Mouse (Mus musculus): ENCODE data around the gene Cdc42se1. TPM values are rescaled to one million over a fixed set of nuclear protein-coding genes. Genes with fewer than 3 reads are reported as not detected.
A peak's percentile ranks its signal among the peaks of the same experiment; 100 is the strongest.

Cdc42se1 gene
- polyA plus RNA-seq, 1 experiment from 2014 or later: 102 TPM

- ATAC-seq (replicated peaks; ENCODE audit: low FRiP score) (no peak; the same call in 1 of the 2 replicates), DNase-seq (ENCODE audit: low spot score) (no peak)
- Histone ChIP-seq H3K4me1 (replicated peaks; ENCODE audit: control insufficient read depth, insufficient read depth, low read length) (peaks cover 26% of the 10 kb centered on the region), H3K36me3 (ENCODE audit: control insufficient read depth, insufficient read depth, low read length) (no peaks in the 10 kb centered on the region), H3K4me2 (peak overlapping the region; percentile 93), H3K27me3 (replicated peaks; ENCODE audit: control insufficient read depth, insufficient read depth, low read length) (no peaks in the 10 kb centered on the region), H3K4me3 (ENCODE audit: low read depth, low read length) (peak overlapping the region; percentile 82), H3K9me3 (ENCODE audit: control insufficient read depth, low read length) (no peaks in the 10 kb centered on the region), H3K9ac (ENCODE audit: low read depth, low read length) (peak overlapping the region; percentile 90), H3K27ac (ENCODE audit: low read depth, low read length) (peak overlapping the region; percentile 98)
- 2% methylated on average over 11 of the region's 11 CpGs for WGBS
Observed at GRCm38 (mm10) chr3:95282381-95282864, 53.9 kb downstream of the Cdc42se1 start.

DNA sequence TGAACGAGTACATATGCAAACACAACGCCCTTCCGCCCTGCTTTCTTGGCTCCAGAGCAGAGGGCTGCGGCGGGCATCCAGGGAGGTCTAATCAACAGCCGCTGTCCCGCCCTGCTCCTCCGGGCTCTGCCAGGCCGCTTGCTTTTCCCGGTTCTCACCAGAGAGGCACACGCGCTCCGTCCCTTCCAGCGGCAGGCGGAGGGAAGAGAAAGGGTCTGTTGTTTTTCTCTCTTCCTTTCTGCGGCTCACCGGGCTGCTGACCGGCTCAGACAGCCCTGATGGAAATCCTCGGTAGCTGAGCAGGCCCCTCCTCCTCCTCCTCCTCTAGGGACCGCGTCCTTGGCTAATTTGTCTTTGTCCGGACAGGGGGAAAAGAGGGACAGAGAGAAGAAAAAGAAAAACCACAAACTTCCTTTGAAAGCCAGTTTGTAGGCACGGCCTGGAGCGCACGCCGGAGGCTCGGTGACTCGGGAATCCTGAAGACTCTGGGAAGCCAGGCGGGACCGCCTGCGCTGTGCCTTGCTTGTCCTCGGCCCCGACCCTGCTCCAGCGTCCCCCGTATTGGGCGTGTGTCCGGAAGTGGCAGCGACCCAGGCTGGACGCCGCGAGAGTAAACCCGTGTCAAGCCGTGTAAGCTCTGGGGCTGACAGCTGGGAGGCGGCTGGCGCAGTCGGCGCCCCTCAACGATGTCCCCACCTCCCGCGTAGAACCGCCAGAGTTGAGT is 54.5 kb downstream of the Cdc42se1 start:
- H3K4me2 ChIP-seq: peak overlapping the region; percentile 93
- H3K36me3 ChIP-seq (ENCODE audit: control insufficient read depth, insufficient read depth, low read length): peaks cover 4% of the 10 kb centered on the region; the same call in 1 of the 2 replicates
- DNase-seq (ENCODE audit: low spot score) (peak; percentile 83), ATAC-seq (replicated peaks; ENCODE audit: low FRiP score) (peak; percentile 62)
- H3K9ac ChIP-seq (ENCODE audit: low read depth, low read length): peak overlapping the region; percentile 90
- no peaks in the 10 kb centered on the region for H3K27me3 ChIP-seq (replicated peaks; ENCODE audit: control insufficient read depth, insufficient read depth, low read length)
- H3K9me3 ChIP-seq (ENCODE audit: control insufficient read depth, low read length): no peaks in the 10 kb centered on the region
- WGBS: under 1% methylated on average over 51 of the region's 51 CpGs
- peaks cover 26% of the 10 kb centered on the region for H3K4me1 ChIP-seq (replicated peaks; ENCODE audit: control insufficient read depth, insufficient read depth, low read length)
- H3K4me3 ChIP-seq (ENCODE audit: low read depth, low read length): peak overlapping the region; percentile 82
- H3K27ac ChIP-seq (ENCODE audit: low read depth, low read length): peak overlapping the region; percentile 98

DNA sequence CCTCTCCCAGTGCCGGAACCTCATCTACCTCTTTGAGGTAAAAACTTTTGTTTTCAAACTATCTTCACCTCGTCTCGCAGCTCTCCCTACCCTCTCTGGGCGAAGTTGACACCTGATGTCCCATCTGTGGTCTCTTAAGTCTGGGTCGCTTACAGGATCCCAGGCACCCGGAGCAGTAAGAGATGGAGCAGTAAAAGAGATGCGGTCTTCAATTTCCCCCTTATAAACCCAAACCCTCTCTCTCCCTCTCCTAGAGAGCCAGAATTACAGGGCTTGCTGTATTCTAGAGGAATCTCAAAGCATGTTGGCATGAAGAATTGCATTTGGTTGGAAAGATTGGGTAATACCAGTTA is 55.0 kb downstream of the Cdc42se1 start:
- DNase-seq (ENCODE audit: low spot score) (no peak), ATAC-seq (replicated peaks; ENCODE audit: low FRiP score) (no peak)
- peak overlapping the region; percentile 98 for H3K27ac ChIP-seq (ENCODE audit: low read depth, low read length)
- peak overlapping the region; percentile 82 for H3K4me3 ChIP-seq (ENCODE audit: low read depth, low read length)
- peak overlapping the region; percentile 90 for H3K9ac ChIP-seq (ENCODE audit: low read depth, low read length)
- no peaks in the 10 kb centered on the region for H3K27me3 ChIP-seq (replicated peaks; ENCODE audit: control insufficient read depth, insufficient read depth, low read length)
- peak overlapping the region; percentile 93 for H3K4me2 ChIP-seq
- H3K36me3 ChIP-seq (ENCODE audit: control insufficient read depth, insufficient read depth, low read length): peaks cover 5% of the 10 kb centered on the region
- H3K4me1 ChIP-seq (replicated peaks; ENCODE audit: control insufficient read depth, insufficient read depth, low read length): peaks cover 26% of the 10 kb centered on the region
- WGBS: 3% methylated on average over 7 of the region's 7 CpGs
- no peaks in the 10 kb centered on the region for H3K9me3 ChIP-seq (ENCODE audit: control insufficient read depth, low read length)

DNA sequence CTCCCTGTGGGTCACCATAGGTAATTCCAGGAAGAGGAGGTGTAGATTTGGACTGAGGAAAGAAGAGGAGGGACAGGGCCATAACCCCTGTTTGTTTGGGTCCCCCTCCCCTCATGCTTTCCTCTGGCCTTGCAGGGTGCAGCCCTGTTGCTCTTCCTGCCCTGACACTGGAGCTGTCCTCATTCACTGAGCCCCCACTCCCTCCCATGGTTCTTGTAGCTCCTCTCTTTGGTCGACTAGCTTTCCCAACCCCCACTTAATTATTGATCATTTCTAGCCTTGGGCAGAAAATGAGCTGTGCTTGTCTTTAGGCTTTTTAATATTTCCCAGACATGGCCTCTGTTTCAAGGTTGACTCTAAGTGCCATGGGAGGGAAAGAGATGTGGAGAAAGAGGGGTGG is 55.5 kb downstream of the Cdc42se1 start:
- Histone ChIP-seq H3K4me1 (replicated peaks; ENCODE audit: control insufficient read depth, insufficient read depth, low read length) (peaks cover 26% of the 10 kb centered on the region), H3K27me3 (replicated peaks; ENCODE audit: control insufficient read depth, insufficient read depth, low read length) (no peaks in the 10 kb centered on the region), H3K27ac (ENCODE audit: low read depth, low read length) (peak overlapping the region; percentile 98), H3K4me3 (ENCODE audit: low read depth, low read length) (peak overlapping the region; percentile 82), H3K4me2 (peak overlapping the region; percentile 93), H3K36me3 (ENCODE audit: control insufficient read depth, insufficient read depth, low read length) (peaks cover 7% of the 10 kb centered on the region), H3K9me3 (ENCODE audit: control insufficient read depth, low read length) (no peaks in the 10 kb centered on the region), H3K9ac (ENCODE audit: low read depth, low read length) (peak overlapping the region; percentile 90)
- 26% methylated on average over 1 of the region's 1 CpGs for WGBS
- ATAC-seq (replicated peaks; ENCODE audit: low FRiP score) (no peak), DNase-seq (ENCODE audit: low spot score) (no peak)

DNA sequence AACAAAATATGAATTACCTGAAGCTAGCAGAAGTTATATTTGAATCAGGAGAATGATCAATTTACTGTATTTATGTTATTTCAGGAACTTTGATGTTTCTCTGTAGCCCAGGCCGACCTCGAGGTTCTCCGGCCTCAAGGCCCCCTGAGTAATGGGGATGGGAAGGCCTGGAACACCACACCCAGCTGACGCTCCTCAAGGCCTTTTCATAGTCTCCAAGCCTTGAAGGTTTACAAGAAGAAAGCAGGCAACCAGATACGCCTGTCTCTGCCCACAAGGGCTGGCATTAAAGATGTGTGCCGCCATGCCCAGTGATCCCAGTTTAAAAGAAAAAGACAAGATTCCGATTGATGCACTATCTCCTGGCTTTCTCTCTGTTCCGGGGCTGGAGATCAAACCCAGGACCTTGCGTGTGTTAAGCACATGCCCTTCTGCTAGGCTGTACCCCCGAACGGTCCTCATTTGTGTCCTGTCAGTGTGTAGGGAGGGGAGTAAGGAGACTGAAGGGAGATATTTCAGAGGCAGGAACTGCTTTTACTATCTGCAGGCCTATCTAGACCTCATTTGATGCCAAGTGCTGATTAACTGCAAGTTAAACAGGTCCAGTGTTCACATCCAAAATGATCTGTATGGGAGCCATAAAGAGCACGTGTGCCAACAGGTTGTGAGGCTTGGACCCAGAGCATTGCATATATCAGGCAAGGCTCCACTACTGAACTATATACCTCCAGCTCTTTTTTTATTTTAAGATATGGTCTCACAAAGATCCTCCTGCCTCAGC is 56.2 kb downstream of the Cdc42se1 start:
- peak overlapping the region; percentile 82 for H3K4me3 ChIP-seq (ENCODE audit: low read depth, low read length)
- H3K36me3 ChIP-seq (ENCODE audit: control insufficient read depth, insufficient read depth, low read length): peaks cover 7% of the 10 kb centered on the region
- DNase-seq (ENCODE audit: low spot score) (no peak), ATAC-seq (replicated peaks; ENCODE audit: low FRiP score) (no peak)
- peak overlapping the region; percentile 93 for H3K4me2 ChIP-seq
- no peak overlapping the region for H3K27ac ChIP-seq (ENCODE audit: low read depth, low read length)
- H3K9me3 ChIP-seq (ENCODE audit: control insufficient read depth, low read length): no peaks in the 10 kb centered on the region
- no peaks in the 10 kb centered on the region for H3K27me3 ChIP-seq (replicated peaks; ENCODE audit: control insufficient read depth, insufficient read depth, low read length)
- peaks cover 22% of the 10 kb centered on the region for H3K4me1 ChIP-seq (replicated peaks; ENCODE audit: control insufficient read depth, insufficient read depth, low read length)
- H3K9ac ChIP-seq (ENCODE audit: low read depth, low read length): peak overlapping the region; percentile 90; the same call in 1 of the 2 replicates
- 87% methylated on average over 12 of the region's 12 CpGs for WGBS

- Histone ChIP-seq H3K27me3 (replicated peaks; ENCODE audit: control insufficient read depth, insufficient read depth, low read length) (no peaks in the 10 kb centered on the region), H3K4me1 (replicated peaks; ENCODE audit: control insufficient read depth, insufficient read depth, low read length) (peaks cover 20% of the 10 kb centered on the region), H3K9ac (ENCODE audit: low read depth, low read length) (no peak overlapping the region), H3K36me3 (ENCODE audit: control insufficient read depth, insufficient read depth, low read length) (peaks cover 7% of the 10 kb centered on the region), H3K4me2 (no peak overlapping the region; the same call in 1 of the 2 replicates), H3K27ac (ENCODE audit: low read depth, low read length) (no peak overlapping the region), H3K9me3 (ENCODE audit: control insufficient read depth, low read length) (no peaks in the 10 kb centered on the region), H3K4me3 (ENCODE audit: low read depth, low read length) (no peak overlapping the region)
- WGBS: 92% methylated on average over 5 of the region's 5 CpGs
- no peak for DNase-seq (ENCODE audit: low spot score)
- ATAC-seq (replicated peaks; ENCODE audit: low FRiP score): no peak
Observed at GRCm38 (mm10) chr3:95285390-95285789, 56.9 kb downstream of the Cdc42se1 start.

Other genes with a start within 250 kb of the Cdc42se1 start
- gene Zfp687, start 213.3 kb upstream of the Cdc42se1 start, polyA plus RNA-seq (2014; fragmentation: Nextera tagmentation; extraction: Ambion mirVana): 20.2 and 23.7 TPM in 2 replicates
- 290 and 304 TPM in 2 replicates for gene Psmd4, start 186.1 kb upstream of the Cdc42se1 start, polyA plus RNA-seq (2014; fragmentation: Nextera tagmentation; extraction: Ambion mirVana)
- gene Pip5k1a, start 121.8 kb upstream of the Cdc42se1 start, polyA plus RNA-seq (2014; fragmentation: Nextera tagmentation; extraction: Ambion mirVana): 10.9 and 12.8 TPM in 2 replicates
- 109 and 111 TPM in 2 replicates for gene Vps72, start 117.7 kb upstream of the Cdc42se1 start, polyA plus RNA-seq (2014; fragmentation: Nextera tagmentation; extraction: Ambion mirVana)
- gene Tmod4, start 104.3 kb upstream of the Cdc42se1 start, polyA plus RNA-seq (2014; fragmentation: Nextera tagmentation; extraction: Ambion mirVana): 1.1 TPM in 2 replicates
- gene Scnm1, start 94.7 kb upstream of the Cdc42se1 start, polyA plus RNA-seq (2014; fragmentation: Nextera tagmentation; extraction: Ambion mirVana): 53.1 and 58.5 TPM in 2 replicates
- 8.9 and 9.1 TPM in 2 replicates for gene Lysmd1, start 94.6 kb upstream of the Cdc42se1 start, polyA plus RNA-seq (2014; fragmentation: Nextera tagmentation; extraction: Ambion mirVana)
- gene Tnfaip8l2, start 86.4 kb upstream of the Cdc42se1 start, polyA plus RNA-seq (2014; fragmentation: Nextera tagmentation; extraction: Ambion mirVana): 4.8 and 5.4 TPM in 2 replicates
- gene Sema6c, start 68.3 kb upstream of the Cdc42se1 start, polyA plus RNA-seq (2014; fragmentation: Nextera tagmentation; extraction: Ambion mirVana): 2.5 and 2.8 TPM in 2 replicates
- 9.1 and 9.3 TPM in 2 replicates for gene Gabpb2, start 10.8 kb upstream of the Cdc42se1 start, polyA plus RNA-seq (2014; fragmentation: Nextera tagmentation; extraction: Ambion mirVana)
- 8.6 and 8.7 TPM in 2 replicates for gene Mllt11, start 3.4 kb downstream of the Cdc42se1 start, polyA plus RNA-seq (2014; fragmentation: Nextera tagmentation; extraction: Ambion mirVana)
- 0.95 and 1.0 TPM in 2 replicates for gene Gm128, start 12.9 kb downstream of the Cdc42se1 start, polyA plus RNA-seq (2014; fragmentation: Nextera tagmentation; extraction: Ambion mirVana)
- 0.08 and 0.25 TPM in 2 replicates for gene Bnipl, start 22.5 kb downstream of the Cdc42se1 start, polyA plus RNA-seq (2014; fragmentation: Nextera tagmentation; extraction: Ambion mirVana)
- 29.0 and 29.9 TPM in 2 replicates for gene Mindy1, start 52.6 kb downstream of the Cdc42se1 start, polyA plus RNA-seq (2014; fragmentation: Nextera tagmentation; extraction: Ambion mirVana)
- 19.8 and 22.7 TPM in 2 replicates for gene Prune1, start 53.3 kb downstream of the Cdc42se1 start, polyA plus RNA-seq (2014; fragmentation: Nextera tagmentation; extraction: Ambion mirVana)
- gene Anxa9, start 78.4 kb downstream of the Cdc42se1 start, polyA plus RNA-seq (2014; fragmentation: Nextera tagmentation; extraction: Ambion mirVana): 5.5 and 6.7 TPM in 2 replicates
- gene Cers2, start 86.1 kb downstream of the Cdc42se1 start, polyA plus RNA-seq (2014; fragmentation: Nextera tagmentation; extraction: Ambion mirVana): 178 and 182 TPM in 2 replicates
- gene Setdb1, start 128.5 kb downstream of the Cdc42se1 start, polyA plus RNA-seq (2014; fragmentation: Nextera tagmentation; extraction: Ambion mirVana): 47.0 and 57.6 TPM in 2 replicates
- not detected in 2 replicates for gene 4930558C23Rik, start 174.1 kb downstream of the Cdc42se1 start, polyA plus RNA-seq (2014; fragmentation: Nextera tagmentation; extraction: Ambion mirVana)
- 26.5 and 29.8 TPM in 2 replicates for gene Arnt, start 205.7 kb downstream of the Cdc42se1 start, polyA plus RNA-seq (2014; fragmentation: Nextera tagmentation; extraction: Ambion mirVana)